Mouse (Mus musculus) adrenal gland (tissue): ENCODE results near the gene Ankrd7.
"Not testable (repeated sequence)": the region's sequence is repeated elsewhere in the genome, so short reads cannot be mapped to it uniquely, and the experiment has no call there.

Experiments used
- intact Hi-C: fragments of 180-260 bp; cut with DNase I; formaldehyde crosslinking; loops from one replicate; pipeline ENCODE4 v1.15.1; 2025
- long read RNA-seq, 2 experiments: library from polyadenylated mRNA; unstranded; transcript quantifications; one replicate each; pipeline ENCODE4 v2.0.0; 2020; ENCODE audit warnings: borderline replicate concordance in 1 of 2; ENCODE audit not compliant: insufficient replicate concordance in 1 of 2

Ankrd7 gene
- long read RNA-seq, experiment 1: 0 reads
- long read RNA-seq, experiment 2: 0 reads

- intact Hi-C loops: no loop called here
Measured at GRCm38 (mm10) chr6:18866018-18866417, at the start of gene Ankrd7. Gene Ankrd7 (plus strand): TSS chr6:18866318.

GRCm38 (mm10) chr6:18819343-18819742 lies 46.8 kb upstream of the Ankrd7 start:
- intact Hi-C loops: loop anchor here (2.0 to 10.0 kb wide), 3 partner anchors 305 to 442 kb away; partner anchors contain the start of gene Cttnbp2

GRCm38 (mm10) chr6:18820246-18820645 lies 45.9 kb upstream of the Ankrd7 start:
- intact Hi-C loops: loop anchor here (5.0 kb wide), 1 partner anchor 733 kb away; no protein-coding TSS in a partner anchor

GRCm38 (mm10) chr6:18822812-18823211 lies 43.3 kb upstream of the Ankrd7 start:
- intact Hi-C loops: loop anchor here (5.0 kb wide), 1 partner anchor 736 kb away; no protein-coding TSS in a partner anchor

GRCm38 (mm10) chr6:18832958-18833357 lies 33.2 kb upstream of the Ankrd7 start:
- intact Hi-C loops: no loop called here

- intact Hi-C loops: not testable (repeated sequence)
Measured at GRCm38 (mm10) chr6:18844529-18844928, 21.6 kb upstream of the Ankrd7 start.

GRCm38 (mm10) chr6:18845571-18845970 lies 20.5 kb upstream of the Ankrd7 start:
- intact Hi-C loops: not testable (repeated sequence)

GRCm38 (mm10) chr6:18848051-18848701 lies 17.9 kb upstream of the Ankrd7 start, which contains the start of gene Lsm8:
Gene Lsm8 (plus strand): TSS chr6:18848579.
- intact Hi-C loops: no loop called here

GRCm38 (mm10) chr6:18848702-18849061 lies 17.4 kb upstream of the Ankrd7 start:
- intact Hi-C loops: no loop called here

- intact Hi-C loops: no loop called here
Measured at GRCm38 (mm10) chr6:18855323-18855722, 10.8 kb upstream of the Ankrd7 start.

- intact Hi-C loops: no loop called here
Measured at GRCm38 (mm10) chr6:18856487-18857078, 9.5 kb upstream of the Ankrd7 start.

- intact Hi-C loops: no loop called here
Measured at GRCm38 (mm10) chr6:18889030-18889429, 22.9 kb downstream of the Ankrd7 start.

- intact Hi-C loops: no loop called here
Measured at GRCm38 (mm10) chr6:18894142-18894541, 28.0 kb downstream of the Ankrd7 start.

GRCm38 (mm10) chr6:18907173-18907572 lies 41.1 kb downstream of the Ankrd7 start:
- intact Hi-C loops: no loop called here

GRCm38 (mm10) chr6:18913179-18913578 lies 47.1 kb downstream of the Ankrd7 start:
- intact Hi-C loops: no loop called here

GRCm38 (mm10) chr6:18916021-18916420 lies 49.9 kb downstream of the Ankrd7 start:
- intact Hi-C loops: no loop called here

- intact Hi-C loops: no loop called here
Measured at GRCm38 (mm10) chr6:18916471-18916870, 50.4 kb downstream of the Ankrd7 start.
